Mouse (Mus musculus): Measurements from ENCODE around the gene Sat2.

GRCm38 (mm10) chr11:69654760-69655159 is 32.9 kb downstream of the Sat2 start:
- TF ChIP-seq CTCF (IDR thresholded peaks at IDR 0.05; ENCODE audit: low read depth) (no peak), EP300 (IDR thresholded peaks at IDR 0.05; ENCODE audit: low read depth) (no peak)

All from liver, postnatal 0 days (tissue).